Mouse (Mus musculus) testis, adult 10 weeks (tissue): ENCODE measurements around the gene Pmpca. TPM values are rescaled to one million over a fixed set of nuclear protein-coding genes. Genes with fewer than 3 reads are reported as not detected.

Experiments
- polyA plus RNA-seq: library from polyadenylated mRNA; stranded (reverse); fragments of 350-450 nt; fragmentation: Illumina TruSeq; extraction: RNeasy Lipid Tissue Mini Kit (QIAGEN cat#74804); gene quantifications from one replicate; pipeline ENCODE4 v1.2.3, GENCODE M21; 2014; ENCODE audit warnings: low read depth, low replicate concordance

The Pmpca gene
- polyA plus RNA-seq = 155 TPM

GRCm38 (mm10) chr2:26389154-26389690 lies at the start of gene Pmpca, which contains the start of gene Entr1:
Pmpca (plus strand) TSS chr2:26389339.
Entr1 (minus strand) TSS chr2:26389316.

GRCm38 (mm10) chr2:26351358-26352290 lies 37.5 kb upstream of the Pmpca start, which contains the start of gene Dnlz:
Dnlz (minus strand) TSS chr2:26352110.

GRCm38 (mm10) chr2:26360772-26361171 lies 28.4 kb upstream of the Pmpca start, which contains the start of gene Card9:
Card9 (minus strand) TSS chr2:26360918.

GRCm38 (mm10) chr2:26380131-26380771 lies 8.9 kb upstream of the Pmpca start, which contains the start of gene Snapc4:
Snapc4 (minus strand) TSS chr2:26380653.

GRCm38 (mm10) chr2:26408515-26409356 lies 19.6 kb downstream of the Pmpca start, which contains the start of gene Inpp5e:
Inpp5e (minus strand) TSS chr2:26409203.

GRCm38 (mm10) chr2:26444946-26445665 lies 56.0 kb downstream of the Pmpca start, which contains the start of gene Sec16a:
Sec16a (minus strand) TSS chr2:26445216.

Other genes with a start within 250 kb of the Pmpca start
- gene Lhx3, start 181.1 kb upstream of the Pmpca start, polyA plus RNA-seq = not detected
- gene Qsox2, start 151.8 kb upstream of the Pmpca start, polyA plus RNA-seq = 20.2 TPM
- gene Ccdc187, start 94.8 kb upstream of the Pmpca start, polyA plus RNA-seq = 3.1 TPM
- 1.6 TPM for gene Gpsm1, start 73.8 kb upstream of the Pmpca start, polyA plus RNA-seq
- 0.57 TPM for gene Dnlz, start 37.2 kb upstream of the Pmpca start, polyA plus RNA-seq
- not detected for gene Card9, start 28.4 kb upstream of the Pmpca start, polyA plus RNA-seq
- 8.1 TPM for gene Snapc4, start 8.7 kb upstream of the Pmpca start, polyA plus RNA-seq
- 164 TPM for gene Entr1, start within 50 bp of the Pmpca start, polyA plus RNA-seq
- 13.5 TPM for gene Inpp5e, start 19.9 kb downstream of the Pmpca start, polyA plus RNA-seq
- gene Sec16a, start 55.9 kb downstream of the Pmpca start, polyA plus RNA-seq = 44.7 TPM
- 0.17 TPM for gene Notch1, start 127.3 kb downstream of the Pmpca start, polyA plus RNA-seq
- 3.1 TPM for gene Egfl7, start 190.7 kb downstream of the Pmpca start, polyA plus RNA-seq
- not detected for gene Gm20532, start 197.3 kb downstream of the Pmpca start, polyA plus RNA-seq
- gene Agpat2, start 215.1 kb downstream of the Pmpca start, polyA plus RNA-seq = 10.6 TPM
- gene Fam69b, start 239.1 kb downstream of the Pmpca start, polyA plus RNA-seq = not detected